Mouse (Mus musculus) heart, postnatal 36 days (tissue): ENCODE data around the gene Ntm. TPM values are rescaled to one million over a fixed set of nuclear protein-coding genes. Genes with fewer than 3 reads are reported as not detected.

Source experiments
- DNase-seq, 2 experiments: peaks; one replicate each; pipeline ENCODE4 v3.0.0; 2021 to 2022
- intact Hi-C: fragments of 180-260 bp; cut with DNase I; formaldehyde crosslinking; loops from one replicate; pipeline ENCODE4 v1.15.1; 2025
- total RNA-seq, 2 experiments: library from RNA; stranded (reverse); gene quantifications; 2 replicates each; pipeline ENCODE4 v1.2.3; 2021

Gene Ntm
- total RNA-seq, 2 experiments from 2014 or later, result 2.0 to 2.6 TPM

DNA sequence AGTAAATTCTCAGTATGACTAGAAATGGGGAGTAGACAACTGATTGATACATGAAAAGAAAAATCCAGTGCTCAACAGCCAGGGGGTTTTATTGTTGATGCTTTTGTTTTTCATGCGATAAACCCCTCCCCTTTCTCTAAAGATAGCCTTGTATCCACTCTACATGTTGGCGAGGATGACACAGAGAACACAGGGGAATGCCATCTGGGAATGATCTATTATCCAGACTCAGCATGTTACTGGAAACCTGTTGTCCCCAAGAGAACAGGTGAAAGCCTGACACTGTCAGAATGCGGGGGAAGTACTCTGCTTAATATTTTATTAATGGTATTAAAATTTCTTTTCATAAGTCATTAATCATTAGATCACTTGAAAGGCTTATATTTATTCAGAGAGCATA lies 690.1 kb downstream of the Ntm start:
- no peak for DNase-seq
- intact Hi-C loops, result no loop called here

DNA sequence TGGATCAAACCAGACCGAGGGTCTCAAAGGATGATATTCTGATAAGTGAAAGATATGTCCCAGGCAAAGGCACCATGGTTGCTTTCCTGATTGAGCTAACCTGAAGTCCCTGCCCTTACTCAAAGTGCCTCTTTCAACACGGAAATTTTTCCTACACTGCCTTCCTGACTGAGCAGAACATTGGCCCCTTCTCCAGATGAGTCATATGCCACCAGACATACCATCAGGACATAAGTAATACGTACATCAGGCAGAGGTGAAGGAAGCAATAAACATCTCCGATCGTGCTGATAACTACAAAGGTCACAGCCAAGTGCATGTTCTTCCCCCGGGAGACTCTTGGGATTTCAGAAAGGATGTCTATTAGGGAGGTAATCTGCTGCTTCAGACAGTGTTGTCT lies 693.0 kb downstream of the Ntm start:
- intact Hi-C loops, result no loop called here
- no peak for DNase-seq

DNA sequence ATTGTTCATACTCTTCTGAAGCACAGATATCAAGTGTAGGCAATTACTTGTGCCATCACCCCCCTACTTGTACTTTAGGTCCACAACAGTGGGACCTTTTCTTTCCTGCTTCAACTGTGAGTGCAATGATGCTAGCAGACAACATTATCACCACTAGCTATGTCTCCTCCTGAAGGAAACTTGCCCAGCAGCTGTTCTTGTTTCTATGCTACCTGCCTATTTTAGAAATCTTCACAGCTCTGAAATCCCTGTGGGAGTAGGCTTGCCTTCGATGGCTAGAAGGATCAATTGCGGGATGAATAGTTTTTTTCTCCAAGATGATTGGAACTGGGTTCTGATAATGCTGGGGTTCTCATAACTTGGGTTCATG lies 693.7 kb downstream of the Ntm start:
- intact Hi-C loops, result no loop called here
- DNase-seq, result no peak

DNA sequence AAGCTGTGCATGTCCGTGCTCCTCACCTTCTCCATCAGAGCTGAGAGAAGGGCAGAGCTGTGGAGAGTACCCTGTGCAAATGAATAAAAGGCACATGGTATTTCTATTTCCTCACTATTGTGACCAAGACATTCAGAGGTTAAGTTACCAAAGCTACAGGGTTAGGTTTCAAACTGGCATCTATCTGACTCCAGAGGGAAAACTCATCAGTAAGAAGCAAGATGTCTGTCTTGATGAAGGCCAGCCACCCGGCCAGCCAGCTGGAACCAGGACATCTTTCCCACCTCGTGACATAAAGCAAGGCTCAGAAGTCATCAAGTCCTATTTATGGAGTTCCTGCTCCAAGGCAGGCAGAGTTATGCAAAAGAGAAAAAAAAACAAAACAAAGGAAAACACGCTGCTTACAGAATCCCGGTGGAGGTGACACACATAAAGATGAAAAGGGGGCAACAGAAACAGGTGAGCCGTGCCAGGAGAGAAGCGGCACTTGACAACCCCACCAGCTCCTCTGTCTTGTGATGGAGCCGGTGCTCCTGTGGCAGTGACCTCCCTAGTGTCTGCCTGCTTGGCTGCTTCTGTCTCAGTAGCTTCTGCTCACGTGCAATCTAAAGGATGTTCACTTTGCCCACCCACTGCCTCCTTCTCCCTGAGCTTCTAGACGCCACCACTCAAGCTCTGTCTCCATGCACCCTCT lies 694.2 kb downstream of the Ntm start:
- peak in 1 of 2 experiments; percentile 7 for DNase-seq
- intact Hi-C loops, result no loop called here

DNA sequence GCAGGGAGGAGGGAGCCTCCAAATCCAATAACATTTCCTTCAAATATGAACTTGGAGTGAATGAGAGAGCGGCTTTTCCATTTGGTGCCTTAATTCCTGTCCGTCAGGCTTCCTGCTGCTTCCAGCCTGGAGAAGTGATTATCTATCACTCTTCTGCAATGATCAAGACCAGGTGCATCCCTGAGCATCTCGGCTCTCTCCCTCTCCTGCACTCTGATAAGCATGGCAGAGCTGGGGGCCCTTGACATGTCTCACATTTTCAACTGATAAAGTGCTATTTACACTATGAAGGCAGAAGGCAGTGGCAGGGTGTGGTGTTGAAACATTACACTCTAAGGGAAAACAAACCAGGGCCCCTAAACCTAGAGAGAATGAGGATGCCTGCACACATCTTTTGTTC lies 695.3 kb downstream of the Ntm start:
- intact Hi-C loops, result no loop called here
- DNase-seq, result no peak

DNA sequence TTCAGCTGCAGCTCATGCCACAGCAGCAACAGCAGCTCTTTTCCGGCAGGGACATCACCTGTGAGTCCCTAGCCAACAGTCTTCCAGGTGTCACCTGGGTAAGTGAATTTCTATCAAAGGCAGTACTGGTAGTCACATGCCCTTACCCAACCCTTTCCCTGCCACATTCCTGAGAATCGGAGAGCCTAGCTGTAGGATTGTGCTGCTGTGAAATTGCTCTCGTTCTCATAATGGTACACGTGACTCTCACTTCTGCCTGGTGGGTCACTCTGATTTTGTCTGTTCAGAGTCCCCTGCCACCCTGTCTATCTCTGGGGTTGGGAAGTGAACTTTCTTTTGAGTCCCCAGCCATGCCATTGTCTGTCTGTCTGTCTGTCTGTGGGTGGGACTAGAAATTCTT lies 697.8 kb downstream of the Ntm start:
- intact Hi-C loops, result no loop called here
- DNase-seq, result no peak

DNA sequence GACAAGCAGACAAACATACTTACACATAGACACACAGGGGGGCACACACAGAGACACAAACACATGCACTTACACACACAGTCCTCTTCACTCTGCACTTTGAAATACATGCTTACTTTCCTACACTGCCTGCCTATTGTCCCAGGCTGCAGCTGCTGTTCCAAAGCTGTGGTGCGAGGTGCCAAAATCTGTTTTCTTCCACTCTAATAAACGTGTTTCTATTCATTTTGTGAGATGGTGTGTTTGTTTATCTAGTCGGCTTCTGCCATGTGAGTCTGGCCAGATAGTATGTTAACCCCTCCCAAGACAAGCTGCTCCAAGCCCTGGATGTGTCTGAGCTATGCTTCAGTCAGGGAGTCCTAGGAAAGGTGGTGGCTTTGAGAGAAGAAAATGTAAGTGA lies 700.1 kb downstream of the Ntm start:
- intact Hi-C loops, result no loop called here
- DNase-seq, result no peak

DNA sequence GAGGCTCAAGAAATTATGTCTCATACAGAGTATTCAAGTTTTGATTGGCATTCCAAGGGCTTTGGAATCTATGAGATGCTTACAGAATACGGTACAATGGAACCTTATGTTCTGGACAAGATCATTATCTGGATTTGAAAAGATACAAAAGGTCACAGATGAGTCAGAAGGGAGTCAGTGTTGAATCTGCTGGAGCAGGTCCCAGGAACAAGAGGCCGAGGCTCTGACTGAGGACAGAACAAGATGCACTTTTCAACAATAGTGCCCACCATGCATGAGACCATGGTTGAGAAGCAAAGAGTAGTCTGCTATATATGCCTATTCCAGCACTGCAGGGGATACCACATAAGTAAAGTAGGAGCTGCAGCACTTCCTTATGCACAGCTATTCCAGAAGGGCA lies 710.1 kb downstream of the Ntm start:
- DNase-seq, result no peak
- intact Hi-C loops, result no loop called here

DNA sequence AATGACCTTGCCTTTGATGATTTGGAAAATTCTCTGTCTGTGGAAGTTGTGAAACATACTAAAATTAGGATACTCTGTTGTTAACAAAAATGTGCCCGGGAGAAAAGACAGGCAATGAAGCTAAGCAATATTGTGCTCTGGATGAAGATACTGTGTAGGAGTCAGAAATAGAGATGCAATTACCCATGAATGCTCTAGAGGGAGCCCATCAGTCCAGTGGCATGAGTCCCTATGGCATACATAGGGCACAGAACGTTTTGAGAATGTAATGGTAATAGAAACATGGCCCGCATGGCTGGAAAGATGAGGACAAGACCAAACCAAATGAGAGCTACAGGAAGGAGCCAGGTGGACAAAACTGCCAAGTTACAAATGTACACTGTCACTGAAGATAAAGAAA lies 712.1 kb downstream of the Ntm start:
- no peak for DNase-seq
- intact Hi-C loops, result no loop called here

DNA sequence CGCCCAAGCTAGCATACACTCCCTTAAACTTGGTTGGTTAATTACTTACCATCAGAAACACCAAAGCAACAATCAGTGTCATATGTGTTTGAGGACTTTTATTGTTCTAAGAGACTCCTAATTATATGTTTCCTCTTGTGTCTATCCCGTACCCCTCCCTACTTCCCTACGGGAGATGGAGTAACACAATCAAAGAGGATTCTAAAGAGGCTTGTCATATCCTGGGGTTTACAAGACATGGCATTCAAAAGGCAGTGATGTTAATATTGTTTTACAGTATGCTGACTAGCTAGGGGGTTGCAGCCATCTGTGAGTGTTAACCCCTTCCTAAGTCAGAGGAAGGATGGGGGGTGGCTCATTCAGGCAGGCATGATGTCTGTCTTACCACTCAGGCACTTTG lies 715.1 kb downstream of the Ntm start:
- intact Hi-C loops, result no loop called here
- no peak for DNase-seq

DNA sequence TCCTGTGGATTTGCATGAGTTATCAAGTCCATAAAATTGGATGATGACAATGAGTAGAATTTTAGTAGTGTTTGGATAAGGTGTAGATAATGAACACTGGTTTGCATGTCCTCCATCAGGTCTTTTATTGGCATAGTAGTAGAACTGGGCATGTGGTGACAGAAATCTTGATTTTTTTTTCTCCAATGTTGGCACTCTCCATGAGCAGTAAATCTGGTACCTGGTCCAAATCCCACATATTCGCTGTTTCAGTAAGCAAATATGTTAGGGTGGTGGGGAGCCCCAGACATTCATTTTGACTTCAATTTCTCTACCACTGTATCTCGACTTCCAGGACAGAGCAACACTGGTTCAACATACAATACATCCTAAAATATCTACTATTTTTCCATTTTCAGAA lies 718.9 kb downstream of the Ntm start:
- no peak for DNase-seq
- intact Hi-C loops, result no loop called here

DNA sequence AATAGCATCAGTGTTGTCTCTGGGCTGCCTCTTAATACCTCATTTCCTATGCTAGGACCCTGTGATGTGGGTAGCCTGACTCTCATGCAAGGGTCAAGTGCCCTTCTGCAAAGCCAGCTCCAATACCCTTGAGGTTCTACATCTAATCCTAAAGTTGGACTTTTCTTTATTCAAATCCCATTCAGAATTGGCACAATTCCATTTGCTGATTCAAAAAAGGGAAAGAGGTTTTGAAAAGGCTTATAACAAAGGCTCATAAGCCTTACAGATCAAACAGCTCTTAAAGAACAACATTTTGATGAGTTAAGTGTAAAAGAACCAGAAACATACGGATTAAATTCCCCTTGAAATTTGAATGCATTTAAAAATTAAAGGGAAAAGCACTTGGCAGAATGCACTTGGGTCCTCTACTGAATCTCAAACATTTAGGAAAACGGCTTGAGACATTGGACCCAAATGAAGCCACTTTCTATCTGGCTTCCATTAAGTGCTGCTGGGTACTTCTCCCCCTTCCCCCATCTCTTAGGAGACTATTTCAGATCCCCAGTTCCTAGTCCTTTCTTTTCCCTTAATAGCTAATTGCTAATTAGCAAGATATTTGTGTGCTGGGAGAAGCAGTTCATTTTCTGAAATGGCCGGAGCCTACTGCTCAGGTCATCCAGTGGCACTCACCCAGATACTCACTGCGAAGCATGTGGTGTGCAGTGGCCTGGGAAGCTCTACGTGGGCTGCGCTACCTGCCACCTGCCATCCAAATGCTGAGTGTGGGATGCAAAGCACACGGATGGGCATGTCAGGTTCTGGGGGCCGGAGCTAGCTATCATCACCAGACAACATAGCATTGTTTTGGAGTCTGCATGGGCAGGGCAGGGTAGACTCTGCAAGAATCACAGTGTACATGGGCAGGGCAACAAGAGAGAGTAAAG lies 720.2 kb downstream of the Ntm start:
- intact Hi-C loops, result no loop called here
- DNase-seq, result no peak

DNA sequence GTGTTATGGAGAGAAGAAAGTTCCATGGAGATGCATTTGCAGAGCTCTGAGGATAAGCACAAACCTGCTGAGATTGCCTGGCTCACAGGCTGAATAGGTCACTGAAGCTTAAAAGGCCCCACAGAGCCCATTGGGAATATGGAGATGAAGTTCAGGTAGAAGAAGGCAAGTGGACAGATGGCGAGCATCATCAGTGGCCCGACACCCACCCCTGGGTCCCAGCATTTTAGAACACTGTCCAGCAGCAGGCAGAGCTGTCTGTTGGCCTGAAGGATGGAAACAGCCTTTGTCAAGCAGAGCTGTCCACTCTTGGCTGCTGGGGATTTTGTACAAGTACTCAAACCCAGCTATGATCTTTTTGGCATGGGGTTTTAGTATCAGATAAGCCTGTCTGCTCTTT lies 722.1 kb downstream of the Ntm start:
- intact Hi-C loops, result no loop called here
- DNase-seq, result no peak

DNA sequence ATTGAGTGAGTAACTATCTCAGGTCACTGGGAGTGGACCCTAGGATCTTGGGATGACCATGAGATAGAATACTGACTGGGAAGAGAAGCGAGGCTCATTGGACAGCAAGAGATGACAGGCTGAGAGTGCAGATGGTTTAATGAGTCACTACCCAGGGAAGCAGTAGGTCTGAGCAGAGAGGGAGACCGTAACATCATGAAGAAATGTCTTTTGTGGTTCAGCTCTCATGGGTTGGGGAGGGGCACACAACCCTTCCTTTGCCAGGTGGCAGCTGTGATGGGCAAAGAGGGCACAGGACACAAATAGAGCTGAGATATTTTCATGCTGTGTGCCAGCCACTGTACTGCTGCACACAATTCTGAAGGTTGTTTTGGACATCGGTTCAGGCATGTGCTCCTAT lies 724.0 kb downstream of the Ntm start:
- intact Hi-C loops, result no loop called here
- DNase-seq, result no peak

DNA sequence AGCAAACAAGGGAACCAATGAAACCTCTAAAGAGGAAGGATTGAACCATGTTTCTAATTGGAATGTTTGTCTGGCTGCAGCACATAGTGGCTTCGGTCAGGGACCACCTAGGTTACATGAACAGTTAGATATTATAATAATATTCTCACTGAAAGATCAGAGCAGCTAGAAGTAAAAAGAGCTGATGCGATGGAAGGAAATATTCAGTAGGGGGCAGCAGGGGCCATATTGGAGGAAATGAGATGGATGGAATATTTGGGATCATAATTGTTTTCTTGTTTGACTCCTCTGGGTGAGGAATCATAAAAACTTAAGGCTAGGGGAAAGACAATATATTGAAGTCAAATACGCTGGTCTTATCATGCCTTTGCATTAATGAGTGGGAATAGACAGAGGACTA lies 726.2 kb downstream of the Ntm start:
- no peak for DNase-seq
- intact Hi-C loops, result no loop called here

DNA sequence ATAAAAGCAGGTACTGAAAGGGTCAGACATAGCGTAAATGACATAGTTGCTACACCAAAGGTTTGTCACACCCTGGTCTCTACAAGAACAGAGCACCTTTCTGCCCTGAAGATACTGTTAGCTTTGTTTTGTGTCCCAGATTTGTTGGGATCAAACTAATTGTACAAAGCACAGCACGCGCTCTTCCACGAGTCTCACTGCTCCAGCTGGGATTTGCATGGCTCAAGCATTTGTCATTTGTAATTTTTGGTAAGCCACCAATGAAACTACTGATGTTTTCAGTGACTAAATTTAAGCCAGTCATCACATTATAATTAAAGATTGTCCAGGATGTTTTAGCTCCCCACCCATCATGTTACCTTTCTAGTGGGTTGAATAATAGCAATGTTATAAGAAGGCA lies 735.2 kb downstream of the Ntm start:
- intact Hi-C loops, result no loop called here
- no peak for DNase-seq

DNA sequence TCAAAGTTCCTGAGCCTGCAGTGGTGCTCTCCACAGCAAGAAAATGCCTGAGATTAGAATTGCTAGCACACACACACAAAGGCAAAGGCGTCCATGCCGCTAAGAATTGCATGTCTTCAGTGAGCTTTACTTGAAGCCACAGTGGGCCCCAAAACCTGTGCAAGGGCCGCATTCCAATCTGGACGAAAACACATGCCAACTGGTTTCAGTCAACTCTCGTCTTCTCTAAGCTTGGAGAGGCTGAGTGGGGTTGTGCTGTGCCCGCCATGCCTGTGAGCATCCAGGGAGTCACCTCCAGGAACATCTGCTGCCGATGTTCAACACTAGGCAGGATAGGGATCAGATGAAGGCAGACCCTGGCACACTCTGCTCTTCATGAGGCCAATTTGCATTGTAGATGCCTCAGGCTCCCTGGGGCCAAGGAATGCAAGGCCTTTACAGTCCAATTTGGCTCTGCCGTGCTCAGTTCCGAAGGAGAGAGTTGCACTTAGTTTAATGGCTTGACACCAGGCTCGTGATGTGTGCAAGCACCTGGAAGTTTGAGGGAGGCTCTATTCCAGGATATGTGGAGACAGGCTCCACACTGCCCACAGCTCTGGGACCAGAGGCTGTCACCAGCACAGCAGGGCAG lies 739.9 kb downstream of the Ntm start:
- no peak for DNase-seq

DNA sequence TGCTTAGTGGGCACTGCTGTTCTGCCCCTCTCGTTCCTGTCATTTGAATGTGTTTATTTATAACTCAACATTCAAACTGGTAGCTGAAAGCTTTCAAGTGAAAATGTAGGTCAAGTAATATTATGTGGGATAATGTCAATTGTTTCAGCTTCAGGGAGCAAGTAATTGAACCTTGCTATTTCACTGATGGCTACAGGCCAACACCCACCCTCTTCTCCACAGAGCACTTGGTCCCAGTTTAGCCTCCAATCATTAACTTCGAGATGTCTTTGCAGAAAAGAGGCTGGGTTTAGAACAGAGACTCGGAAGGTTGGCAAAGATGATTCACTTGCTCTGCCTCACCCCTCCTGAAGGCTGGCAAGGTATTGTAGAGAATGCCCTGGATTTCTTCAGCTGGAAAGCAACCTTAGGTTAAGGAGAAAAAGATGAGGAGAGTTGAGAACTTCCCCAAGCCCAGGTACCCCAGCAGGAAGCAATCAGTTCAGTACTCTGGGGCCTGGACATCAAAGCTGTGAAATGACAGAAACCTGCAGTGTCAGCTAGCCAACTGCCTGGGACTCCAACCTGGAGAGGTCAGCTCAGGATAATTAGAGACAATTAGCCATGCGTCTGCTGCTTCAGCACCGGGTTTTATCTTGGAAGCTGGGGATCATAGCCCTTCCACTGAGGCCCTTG lies 741.9 kb downstream of the Ntm start:
- no peak for DNase-seq

More for the DNA sequence above, 739.9 kb downstream of the Ntm start:
- intact Hi-C loops, result loop anchor here (5.0 kb wide), 1 partner anchor 59 kb away; no protein-coding TSS in a partner anchor

DNA sequence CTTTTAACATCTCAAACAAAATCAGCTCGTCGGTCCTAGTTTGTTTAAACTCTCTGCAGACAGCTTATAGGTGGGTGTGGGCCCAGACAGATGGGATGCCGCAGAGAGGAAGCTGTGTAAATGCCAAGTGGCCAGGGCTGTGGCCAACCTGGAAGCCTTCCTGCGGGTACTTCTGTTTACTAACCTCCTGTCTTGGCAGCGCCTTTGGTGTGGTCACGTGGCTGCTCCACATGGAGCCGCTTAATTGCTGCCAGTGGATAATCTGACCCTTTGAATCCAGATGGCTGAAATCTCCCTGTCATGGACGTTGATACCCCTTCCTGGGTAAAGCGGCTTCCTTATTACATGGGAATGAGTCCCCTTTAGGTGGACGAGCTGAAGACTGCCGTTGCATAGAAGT lies 742.4 kb downstream of the Ntm start:
- peak; percentile 40 to 54 for DNase-seq
- intact Hi-C loops, result loop anchor here (5.0 kb wide), 1 partner anchor 62 kb away; no protein-coding TSS in a partner anchor

More for the DNA sequence above, 741.9 kb downstream of the Ntm start:
- intact Hi-C loops, result loop anchor here (5.0 kb wide), 1 partner anchor 61 kb away; no protein-coding TSS in a partner anchor

DNA sequence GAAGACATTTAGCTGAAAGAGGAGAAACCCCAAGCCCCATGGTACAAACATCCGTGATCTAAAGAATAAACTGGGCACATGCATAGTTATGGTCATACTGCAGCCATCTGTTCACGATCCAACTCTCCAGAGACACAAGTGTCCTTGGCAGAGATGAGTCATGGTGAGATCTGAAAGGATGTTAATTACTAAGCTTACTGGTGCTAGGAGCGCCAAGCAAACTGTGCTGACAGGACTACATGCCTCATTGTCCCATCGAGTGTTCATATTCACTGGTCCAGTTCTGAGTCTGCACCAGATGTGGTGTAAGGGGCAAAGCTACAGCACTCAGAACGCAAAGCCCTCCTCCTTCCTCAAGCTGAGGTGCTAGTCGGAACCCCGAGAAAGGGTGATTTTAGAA lies 745.0 kb downstream of the Ntm start:
- intact Hi-C loops, result no loop called here
- no peak for DNase-seq

DNA sequence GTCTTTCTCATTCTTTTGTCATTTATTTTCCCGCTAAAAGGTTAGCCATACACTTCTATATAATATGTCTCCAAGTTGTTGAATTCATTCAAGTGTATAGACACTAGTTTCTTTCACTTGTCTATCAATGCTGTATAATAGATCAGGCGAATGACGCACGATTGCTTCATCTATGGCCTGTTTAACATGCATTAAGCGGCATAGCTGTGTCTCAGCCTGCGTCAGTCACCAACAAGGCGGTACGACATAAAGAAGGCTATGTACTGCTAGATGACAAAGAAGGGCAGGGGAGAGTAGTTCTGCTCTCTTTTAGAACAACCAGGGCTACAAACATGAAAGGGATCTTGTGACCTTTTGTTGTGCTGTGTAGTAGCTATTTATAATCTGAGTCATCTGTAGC lies 746.4 kb downstream of the Ntm start:
- peak in 1 of 2 experiments; percentile 6 for DNase-seq
- intact Hi-C loops, result no loop called here
